Mouse (Mus musculus) liver, embryonic 11.5 days (tissue): ENCODE data around the gene Pxn. TPM values are rescaled to one million over a fixed set of nuclear protein-coding genes. Genes with fewer than 3 reads are reported as not detected.

Experiments used
- ATAC-seq: fragments of 200-750 bp; cut with Nextera tagmentation; replicated peaks from 2 replicates; pipeline ENCODE4 v1.8.0; 2017; ENCODE audit warnings: moderate number of reproducible peaks, mild to moderate bottlenecking, moderate TSS enrichment, moderate library complexity; ENCODE audit not compliant: low FRiP score
- DNase-seq: peaks from one replicate; pipeline ENCODE4 v3.0.0-alpha.2; 2017; ENCODE audit warnings: low spot score
- H3K27ac ChIP-seq: fragments of 300-500 bp; sonication (generic); 2 replicates; pipeline ENCODE4 v1.5.1; 2014; ENCODE audit warnings: mild to moderate bottlenecking, low read depth, low read length, control low read depth
- H3K27me3 ChIP-seq: fragments of 300-500 bp; sonication (generic); replicated peaks from 2 replicates; pipeline ENCODE4 v1.6.1; 2014; ENCODE audit warnings: low read length, mixed read lengths; ENCODE audit not compliant: control insufficient read depth, insufficient read depth
- H3K36me3 ChIP-seq: fragments of 300-500 bp; sonication (generic); 2 replicates; pipeline ENCODE4 v1.6.1; 2014; ENCODE audit warnings: mild to moderate bottlenecking, low read length, moderate library complexity, mixed read lengths; ENCODE audit not compliant: control insufficient read depth, insufficient read depth
- H3K4me1 ChIP-seq: fragments of 300-500 bp; sonication (generic); replicated peaks from 2 replicates; pipeline ENCODE4 v1.6.1; 2014; ENCODE audit warnings: low read length, mixed read lengths; ENCODE audit not compliant: control insufficient read depth, insufficient read depth
- H3K4me2 ChIP-seq: fragments of 300-500 bp; sonication (generic); 2 replicates; pipeline ENCODE4 v1.6.1; 2014; ENCODE audit warnings: mild to moderate bottlenecking, control low read depth, moderate library complexity
- H3K4me3 ChIP-seq: fragments of 300-500 bp; sonication (generic); 2 replicates; pipeline ENCODE4 v1.5.1; 2014; ENCODE audit warnings: low read depth, low read length, control low read depth
- H3K9ac ChIP-seq: fragments of 300-500 bp; sonication (generic); 2 replicates; pipeline ENCODE4 v1.6.1; 2014; ENCODE audit warnings: low read depth, low read length, control low read depth
- H3K9me3 ChIP-seq: fragments of 300-500 bp; sonication (generic); 2 replicates; pipeline ENCODE4 v1.6.1; 2016; ENCODE audit warnings: low read length, inconsistent platforms, mixed read lengths; ENCODE audit not compliant: control insufficient read depth
- WGBS: fragments of 180-500 bp; shearing (Covaris S2); extraction: QIAGEN DNeasy Blood & Tissue Kit; methylation state at CpG from one replicate; pipeline ENCODE4 v1.1.7; 2014; 5-methylcytosine and 5-hydroxymethylcytosine counted together
- polyA plus RNA-seq: library from polyadenylated mRNA; unstranded; fragments of >200 nt; fragmentation: Nextera tagmentation; extraction: Ambion mirVana; gene quantifications from 2 replicates; pipeline ENCODE4 v1.2.1, GENCODE M21; 2014

The Pxn gene
- polyA plus RNA-seq, 1 experiment from 2014 or later = 12.4 TPM

DNA sequence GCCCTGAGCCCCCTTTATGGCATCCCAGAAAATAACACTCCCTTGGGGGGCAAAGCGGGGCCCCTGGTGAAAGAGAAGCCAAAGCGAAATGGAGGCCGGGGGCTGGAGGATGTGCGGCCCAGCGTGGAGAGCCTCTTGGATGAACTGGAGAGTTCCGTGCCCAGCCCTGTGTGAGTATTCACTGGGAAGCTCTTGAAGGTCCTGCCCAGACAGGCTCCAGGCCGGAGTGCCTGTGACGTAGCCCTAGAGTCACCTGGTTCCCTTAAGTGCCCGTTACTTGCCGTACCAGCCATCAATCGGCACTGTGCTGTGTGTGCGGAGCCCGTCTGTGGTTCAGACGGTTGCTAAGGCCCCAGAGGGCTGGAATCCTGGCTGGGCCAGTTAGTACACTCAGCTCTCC, 39.2 kb downstream of the Pxn start:
- no peak overlapping the region for H3K4me3 ChIP-seq
- H3K36me3 ChIP-seq = peaks cover 25% of the 10 kb centered on the region; the same call in 1 of the 2 replicates
- no peaks in the 10 kb centered on the region for H3K27me3 ChIP-seq
- H3K4me1 ChIP-seq = peaks cover 24% of the 10 kb centered on the region
- no peak for DNase-seq
- H3K27ac ChIP-seq = no peak overlapping the region
- WGBS = 88% methylated on average over 14 of the region's 14 CpGs
- no peaks in the 10 kb centered on the region for H3K9me3 ChIP-seq
- no peak overlapping the region for H3K9ac ChIP-seq
- H3K4me2 ChIP-seq = no peak overlapping the region
- ATAC-seq = no peak

DNA sequence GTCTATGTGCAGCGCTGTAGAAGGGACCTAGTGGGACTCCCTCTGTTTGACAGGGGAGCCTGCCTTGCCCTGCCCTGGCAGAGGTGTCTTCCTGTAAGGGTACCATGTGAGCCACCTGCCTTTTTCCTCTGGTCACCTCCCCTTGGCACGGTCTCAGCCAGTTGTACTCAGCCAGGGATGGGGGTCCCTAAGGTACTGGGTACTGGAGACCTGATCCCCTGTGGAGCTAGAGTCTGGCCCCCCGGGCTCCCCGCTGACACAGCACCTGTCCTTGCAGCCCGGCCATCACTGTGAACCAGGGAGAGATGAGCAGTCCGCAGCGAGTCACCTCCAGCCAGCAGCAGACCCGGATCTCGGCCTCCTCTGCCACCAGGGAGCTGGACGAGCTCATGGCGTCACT, 40.1 kb downstream of the Pxn start:
- H3K36me3 ChIP-seq = peaks cover 26% of the 10 kb centered on the region; the same call in 1 of the 2 replicates
- no peak for DNase-seq
- ATAC-seq = no peak
- no peaks in the 10 kb centered on the region for H3K9me3 ChIP-seq
- H3K27me3 ChIP-seq = no peaks in the 10 kb centered on the region
- H3K4me3 ChIP-seq = no peak overlapping the region
- no peak overlapping the region for H3K4me2 ChIP-seq
- peaks cover 24% of the 10 kb centered on the region for H3K4me1 ChIP-seq
- WGBS = 85% methylated on average over 11 of the region's 11 CpGs
- no peak overlapping the region for H3K9ac ChIP-seq
- H3K27ac ChIP-seq = no peak overlapping the region; the same call in 1 of the 2 replicates

DNA sequence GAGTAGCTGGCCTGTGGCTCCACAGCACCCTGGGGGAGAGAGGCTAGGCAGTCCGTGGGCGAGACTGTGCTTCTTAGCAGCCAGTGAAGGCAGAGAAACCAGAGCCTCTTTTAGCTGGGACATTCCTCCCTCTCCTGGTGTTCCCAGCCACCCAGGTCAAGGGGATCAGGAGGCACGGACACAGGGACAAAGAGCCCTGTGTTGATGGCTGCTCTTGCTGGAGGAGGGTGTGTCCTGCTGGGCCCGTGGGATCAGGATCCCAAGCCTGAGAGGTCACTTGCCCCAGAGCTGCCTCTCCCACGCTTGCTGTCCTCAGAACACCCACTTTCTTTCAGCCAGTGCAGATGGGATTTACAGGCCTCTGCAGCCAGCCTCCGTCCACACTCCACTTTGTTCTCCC, 40.5 kb downstream of the Pxn start:
- ATAC-seq (no peak), DNase-seq (no peak)
- no peak overlapping the region for H3K4me2 ChIP-seq
- no peak overlapping the region for H3K27ac ChIP-seq
- no peaks in the 10 kb centered on the region for H3K27me3 ChIP-seq
- H3K36me3 ChIP-seq = peaks cover 30% of the 10 kb centered on the region; the same call in 1 of the 2 replicates
- 0 out of 2 replicates have a peak overlapping the region, but pooled peaks have one; percentile 12 for H3K9ac ChIP-seq
- peaks cover 23% of the 10 kb centered on the region for H3K4me1 ChIP-seq
- H3K9me3 ChIP-seq = no peaks in the 10 kb centered on the region
- 71% methylated on average over 6 of the region's 6 CpGs for WGBS
- H3K4me3 ChIP-seq = no peak overlapping the region

DNA sequence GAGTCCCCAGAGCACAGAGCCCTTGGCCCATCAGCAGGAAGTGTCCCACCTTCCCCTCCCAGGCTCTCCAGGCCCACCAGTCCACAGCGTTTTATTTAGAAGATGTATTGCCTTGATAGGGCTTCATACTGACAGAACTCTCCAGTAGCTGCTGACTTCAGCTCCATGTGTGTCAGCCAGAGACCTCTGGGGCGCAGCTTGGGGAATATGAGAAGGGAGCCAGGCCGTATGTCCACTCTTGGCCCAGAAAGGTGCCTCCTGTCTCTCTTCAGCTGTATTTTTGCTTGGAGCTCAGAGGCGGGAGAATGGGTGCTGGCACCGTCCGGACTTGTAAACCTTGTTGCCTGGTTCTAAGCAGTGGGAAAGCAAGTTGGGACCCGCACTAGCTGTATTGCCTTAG, 40.9 kb downstream of the Pxn start:
- Histone ChIP-seq H3K4me1 (peaks cover 19% of the 10 kb centered on the region), H3K9me3 (no peaks in the 10 kb centered on the region), H3K36me3 (peaks cover 34% of the 10 kb centered on the region; the same call in 1 of the 2 replicates), H3K27ac (no peak overlapping the region), H3K9ac (no peak overlapping the region), H3K4me2 (no peak overlapping the region), H3K27me3 (no peaks in the 10 kb centered on the region), H3K4me3 (no peak overlapping the region)
- ATAC-seq = no peak
- WGBS = 87% methylated on average over 7 of the region's 7 CpGs
- DNase-seq = no peak

DNA sequence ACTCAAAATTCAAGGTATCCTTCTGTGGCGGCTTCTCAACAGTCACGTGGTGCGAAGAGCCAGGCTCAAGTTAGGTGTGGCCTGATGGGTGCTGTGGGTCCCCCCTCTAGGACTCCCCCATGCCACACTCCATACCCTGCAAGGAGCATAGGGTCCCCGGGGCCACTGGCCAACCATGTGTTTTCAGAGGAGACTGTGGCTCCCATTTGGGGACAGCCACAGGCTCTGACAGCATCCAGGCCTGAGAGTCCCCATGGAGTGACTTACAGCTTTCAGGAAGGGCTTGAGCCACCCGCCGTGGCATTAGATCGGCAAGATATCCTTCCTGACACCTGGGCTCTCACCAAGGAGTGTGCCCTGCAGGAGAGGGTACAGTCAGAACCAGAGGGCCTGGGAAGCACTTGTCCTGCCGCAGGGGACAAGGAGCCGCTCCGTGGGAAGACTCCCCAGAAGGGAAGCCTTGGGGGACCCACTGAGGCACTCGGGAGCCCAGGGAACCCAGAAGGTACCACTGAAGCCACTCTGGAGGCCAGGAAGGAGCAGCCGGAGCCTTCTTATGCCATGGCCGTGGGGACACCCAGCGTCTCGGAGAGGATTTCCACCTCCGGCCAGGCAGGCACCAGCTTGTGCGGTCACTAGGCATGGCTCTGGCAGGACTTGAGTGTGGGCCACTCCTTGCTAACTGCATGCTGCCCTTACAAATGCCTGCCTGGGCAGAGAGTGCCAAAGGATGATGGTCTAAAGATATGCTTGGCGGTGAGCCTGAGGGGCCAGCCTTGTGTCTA, 42.2 kb downstream of the Pxn start:
- ATAC-seq = no peak
- Histone ChIP-seq H3K36me3 (peaks cover 40% of the 10 kb centered on the region; the same call in 1 of the 2 replicates), H3K4me2 (no peak overlapping the region), H3K9me3 (no peaks in the 10 kb centered on the region), H3K4me1 (peaks cover 6% of the 10 kb centered on the region), H3K27ac (no peak overlapping the region), H3K9ac (no peak overlapping the region), H3K27me3 (no peaks in the 10 kb centered on the region), H3K4me3 (no peak overlapping the region)
- WGBS = 88% methylated on average over 18 of the region's 18 CpGs
- no peak for DNase-seq

DNA sequence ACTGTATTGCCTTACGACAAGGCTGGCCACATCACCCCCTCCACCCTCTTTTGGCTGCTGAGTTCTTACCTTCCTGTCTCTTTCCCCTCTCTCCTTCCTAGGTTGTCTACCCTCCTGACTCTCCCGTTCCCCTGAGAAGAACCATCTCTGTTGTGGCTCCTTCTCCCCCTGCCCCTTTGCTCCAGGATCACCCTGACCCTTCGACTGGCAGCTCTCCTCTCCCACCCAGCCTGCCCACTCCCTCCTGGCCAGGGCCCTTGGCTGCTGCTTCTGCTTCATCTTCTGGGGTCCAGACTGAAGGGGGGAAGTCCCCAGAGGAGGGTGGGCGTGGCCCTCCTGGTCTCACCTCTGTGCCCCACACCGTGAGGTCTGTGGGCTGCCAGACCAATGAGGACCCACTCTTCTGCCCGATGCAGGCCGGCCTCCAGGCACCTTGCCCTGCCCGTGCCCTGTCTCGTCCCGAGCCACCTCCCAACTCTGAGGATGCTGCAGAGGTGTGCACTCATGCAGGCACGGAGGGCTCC, 44.1 kb downstream of the Pxn start:
- DNase-seq = no peak
- no peaks in the 10 kb centered on the region for H3K27me3 ChIP-seq
- H3K27ac ChIP-seq = no peak overlapping the region
- WGBS = 78% methylated on average over 11 of the region's 11 CpGs
- H3K9me3 ChIP-seq = no peaks in the 10 kb centered on the region
- H3K36me3 ChIP-seq = peaks cover 38% of the 10 kb centered on the region; the same call in 1 of the 2 replicates
- ATAC-seq = no peak
- no peak overlapping the region for H3K9ac ChIP-seq
- H3K4me1 ChIP-seq = no peaks in the 10 kb centered on the region; the same call in 1 of the 2 replicates
- no peak overlapping the region for H3K4me3 ChIP-seq
- no peak overlapping the region for H3K4me2 ChIP-seq

DNA sequence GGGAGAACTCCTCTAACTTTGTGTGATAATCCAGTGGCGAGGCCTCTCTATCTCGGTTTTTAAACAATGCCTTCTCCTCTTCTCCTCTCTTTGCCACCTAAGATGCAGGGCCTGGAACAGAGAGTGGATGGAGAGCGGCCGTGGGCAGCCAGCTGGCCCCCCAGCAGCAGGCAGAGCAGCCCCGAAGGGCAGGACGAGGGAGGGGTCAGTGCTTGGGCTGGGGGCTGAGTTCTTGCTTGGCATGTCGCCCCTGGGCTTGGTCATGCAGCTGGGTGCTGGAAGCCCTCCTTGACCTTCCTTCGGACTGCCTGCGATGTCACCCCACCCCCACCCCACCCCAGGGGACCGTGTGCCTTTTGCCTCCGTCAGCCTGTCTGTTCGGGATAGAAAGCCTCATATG, 44.9 kb downstream of the Pxn start:
- H3K4me3 ChIP-seq = no peak overlapping the region
- DNase-seq (no peak), ATAC-seq (no peak)
- H3K9ac ChIP-seq = no peak overlapping the region
- H3K27me3 ChIP-seq = no peaks in the 10 kb centered on the region
- H3K27ac ChIP-seq = no peak overlapping the region
- H3K36me3 ChIP-seq = peaks cover 35% of the 10 kb centered on the region; the same call in 1 of the 2 replicates
- 80% methylated on average over 12 of the region's 12 CpGs for WGBS
- no peak overlapping the region for H3K4me2 ChIP-seq
- peaks cover 5% of the 10 kb centered on the region for H3K4me1 ChIP-seq
- H3K9me3 ChIP-seq = no peaks in the 10 kb centered on the region

DNA sequence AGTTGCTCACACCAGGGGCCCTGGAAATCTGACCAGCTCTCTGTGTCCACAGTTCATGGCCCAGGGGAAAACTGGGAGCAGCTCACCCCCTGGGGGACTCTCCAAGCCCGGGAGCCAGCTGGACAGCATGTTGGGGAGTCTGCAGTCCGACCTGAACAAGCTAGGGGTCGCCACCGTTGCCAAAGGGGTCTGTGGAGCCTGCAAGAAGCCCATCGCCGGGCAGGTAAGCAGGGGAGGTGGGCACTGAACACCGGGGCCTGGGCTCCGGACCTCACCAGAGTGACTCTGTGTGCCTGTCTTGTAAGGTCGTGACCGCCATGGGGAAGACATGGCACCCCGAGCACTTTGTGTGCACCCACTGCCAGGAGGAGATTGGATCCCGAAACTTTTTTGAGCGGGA, 45.3 kb downstream of the Pxn start:
- Histone ChIP-seq H3K4me2 (no peak overlapping the region), H3K4me1 (peaks cover 5% of the 10 kb centered on the region), H3K9me3 (no peaks in the 10 kb centered on the region), H3K27ac (no peak overlapping the region), H3K9ac (no peak overlapping the region), H3K4me3 (no peak overlapping the region), H3K36me3 (peaks cover 32% of the 10 kb centered on the region; the same call in 1 of the 2 replicates), H3K27me3 (no peaks in the 10 kb centered on the region)
- no peak for DNase-seq
- ATAC-seq = no peak
- WGBS = 88% methylated on average over 13 of the region's 13 CpGs
